Mouse (Mus musculus) liver, embryonic 15.5 days (tissue): ENCODE results near the gene E130114P18Rik. TPM values are rescaled to one million over a fixed set of nuclear protein-coding genes. Genes with fewer than 3 reads are reported as not detected.

Experiments
- ATAC-seq: fragments of 200-750 bp; cut with Nextera tagmentation; 2 replicates; pipeline ENCODE4 v1.8.0; 2017; ENCODE audit warnings: moderate number of reproducible peaks, mild to moderate bottlenecking, moderate library complexity; ENCODE audit not compliant: insufficient read depth
- H3K27ac ChIP-seq: fragments of 300-500 bp; sonication (generic); replicated peaks from 2 replicates; pipeline ENCODE4 v1.5.1; 2015; ENCODE audit warnings: mild to moderate bottlenecking, inconsistent platforms
- H3K27me3 ChIP-seq: fragments of 300-500 bp; sonication (generic); 2 replicates; pipeline ENCODE4 v1.6.1; 2015; ENCODE audit warnings: mild to moderate bottlenecking, inconsistent platforms
- H3K36me3 ChIP-seq: fragments of 300-500 bp; sonication (generic); replicated peaks from 2 replicates; pipeline ENCODE4 v1.6.1; 2015; ENCODE audit warnings: moderate library complexity, mild to moderate bottlenecking, inconsistent platforms
- H3K4me1 ChIP-seq: fragments of 300-500 bp; sonication (generic); replicated peaks from 2 replicates; pipeline ENCODE4 v1.6.1; 2015; ENCODE audit warnings: inconsistent platforms
- H3K4me2 ChIP-seq: fragments of 300-500 bp; sonication (generic); 2 replicates; pipeline ENCODE4 v1.6.1; 2015; ENCODE audit warnings: moderate library complexity, mild to moderate bottlenecking, inconsistent platforms
- H3K4me3 ChIP-seq: fragments of 300-500 bp; sonication (generic); replicated peaks from 2 replicates; pipeline ENCODE4 v1.5.1; 2015; ENCODE audit warnings: mild to moderate bottlenecking, inconsistent platforms
- H3K9ac ChIP-seq: fragments of 300-500 bp; sonication (generic); 2 replicates; pipeline ENCODE4 v1.6.1; 2015; ENCODE audit warnings: moderate library complexity, mild to moderate bottlenecking, inconsistent platforms
- H3K9me3 ChIP-seq: fragments of 300-500 bp; sonication (generic); replicated peaks from 2 replicates; pipeline ENCODE4 v1.6.1; 2016; ENCODE audit warnings: inconsistent platforms
- WGBS: fragments of 180-500 bp; shearing (Covaris S2); methylation state at CpG from one replicate; pipeline ENCODE4 v1.1.7; 2015; ENCODE audit warnings: mixed read lengths; ENCODE audit not compliant: insufficient replicate concordance; 5-methylcytosine and 5-hydroxymethylcytosine counted together
- polyA plus RNA-seq: library from polyadenylated mRNA; unstranded; fragments of >200 nt; fragmentation: Nextera tagmentation; extraction: Ambion mirVana; gene quantifications from 2 replicates; pipeline ENCODE4 v1.2.1, GENCODE M21; 2015

Gene E130114P18Rik
- polyA plus RNA-seq, 1 experiment from 2014 or later, result 0.10 TPM

GRCm38 (mm10) chr4:97689456-97690383, 88.2 kb downstream of the E130114P18Rik start:
- H3K4me1 ChIP-seq, result no peaks in the 10 kb centered on the region
- no peak for ATAC-seq
- H3K27me3 ChIP-seq, result no peaks in the 10 kb centered on the region
- H3K9me3 ChIP-seq, result no peaks in the 10 kb centered on the region
- H3K27ac ChIP-seq, result no peak overlapping the region
- H3K4me3 ChIP-seq, result no peak overlapping the region
- no peak overlapping the region for H3K9ac ChIP-seq
- H3K36me3 ChIP-seq, result no peaks in the 10 kb centered on the region
- H3K4me2 ChIP-seq, result no peak overlapping the region
- 34% methylated on average over 8 of the region's 8 CpGs for WGBS

DNA sequence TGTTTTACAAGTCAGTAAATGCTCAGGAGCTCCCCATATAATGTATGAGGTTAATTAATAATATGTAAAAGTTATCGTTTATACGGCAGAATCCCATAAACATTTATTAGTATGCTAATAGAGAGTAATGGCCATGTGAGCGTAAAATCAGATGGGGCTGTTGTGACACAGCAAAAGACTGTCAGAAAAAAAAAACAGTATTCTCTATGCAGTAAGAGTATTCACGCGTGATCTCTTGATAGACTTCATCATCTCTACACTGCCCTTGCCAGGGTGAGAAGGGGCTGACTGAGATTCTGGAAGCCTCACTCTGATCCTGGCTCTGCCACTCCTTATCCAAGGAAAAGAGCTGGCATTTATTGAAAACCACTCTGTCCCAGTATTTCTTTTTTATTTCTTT, 91.9 kb downstream of the E130114P18Rik start:
- H3K27me3 ChIP-seq, result no peaks in the 10 kb centered on the region
- no peaks in the 10 kb centered on the region for H3K4me1 ChIP-seq
- no peak overlapping the region for H3K9ac ChIP-seq
- H3K27ac ChIP-seq, result no peak overlapping the region
- WGBS, result 78% methylated on average over 5 of the region's 5 CpGs
- H3K36me3 ChIP-seq, result no peaks in the 10 kb centered on the region
- no peaks in the 10 kb centered on the region for H3K9me3 ChIP-seq
- no peak overlapping the region for H3K4me3 ChIP-seq
- no peak for ATAC-seq
- H3K4me2 ChIP-seq, result no peak overlapping the region

DNA sequence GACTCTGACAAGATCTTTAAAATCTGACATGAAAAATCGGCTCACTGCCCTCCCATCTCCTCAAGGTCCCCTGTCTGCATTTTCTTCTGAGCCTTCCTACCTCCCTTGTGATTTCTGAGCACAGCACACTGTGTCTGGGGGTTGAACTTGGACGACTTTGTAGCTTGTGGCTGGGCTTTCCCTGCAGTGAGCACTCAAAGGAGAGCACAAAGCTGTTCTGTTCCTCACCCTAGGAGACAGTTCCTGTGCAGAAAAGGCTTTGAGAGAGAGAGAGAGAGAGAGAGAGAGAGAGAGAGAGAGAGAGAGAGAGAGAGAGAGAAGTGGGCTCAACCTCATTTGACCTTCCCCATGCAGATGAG, 101.3 kb downstream of the E130114P18Rik start:
- H3K9ac ChIP-seq, result no peak overlapping the region
- H3K4me2 ChIP-seq, result no peak overlapping the region
- H3K9me3 ChIP-seq, result no peaks in the 10 kb centered on the region
- H3K4me3 ChIP-seq, result no peak overlapping the region
- no peak for ATAC-seq
- 23% methylated on average over 2 of the region's 2 CpGs for WGBS
- no peaks in the 10 kb centered on the region for H3K27me3 ChIP-seq
- no peaks in the 10 kb centered on the region for H3K4me1 ChIP-seq
- H3K27ac ChIP-seq, result no peak overlapping the region
- H3K36me3 ChIP-seq, result no peaks in the 10 kb centered on the region

- H3K4me1 ChIP-seq, result no peaks in the 10 kb centered on the region
- no peaks in the 10 kb centered on the region for H3K9me3 ChIP-seq
- H3K9ac ChIP-seq, result no peak overlapping the region
- H3K4me2 ChIP-seq, result no peak overlapping the region
- 48% methylated on average over 16 of the region's 16 CpGs for WGBS
- no peaks in the 10 kb centered on the region for H3K27me3 ChIP-seq
- H3K36me3 ChIP-seq, result no peaks in the 10 kb centered on the region
- no peak overlapping the region for H3K4me3 ChIP-seq
- no peak overlapping the region for H3K27ac ChIP-seq
- no peak for ATAC-seq
Measured at GRCm38 (mm10) chr4:97675741-97676578, 101.9 kb downstream of the E130114P18Rik start.

DNA sequence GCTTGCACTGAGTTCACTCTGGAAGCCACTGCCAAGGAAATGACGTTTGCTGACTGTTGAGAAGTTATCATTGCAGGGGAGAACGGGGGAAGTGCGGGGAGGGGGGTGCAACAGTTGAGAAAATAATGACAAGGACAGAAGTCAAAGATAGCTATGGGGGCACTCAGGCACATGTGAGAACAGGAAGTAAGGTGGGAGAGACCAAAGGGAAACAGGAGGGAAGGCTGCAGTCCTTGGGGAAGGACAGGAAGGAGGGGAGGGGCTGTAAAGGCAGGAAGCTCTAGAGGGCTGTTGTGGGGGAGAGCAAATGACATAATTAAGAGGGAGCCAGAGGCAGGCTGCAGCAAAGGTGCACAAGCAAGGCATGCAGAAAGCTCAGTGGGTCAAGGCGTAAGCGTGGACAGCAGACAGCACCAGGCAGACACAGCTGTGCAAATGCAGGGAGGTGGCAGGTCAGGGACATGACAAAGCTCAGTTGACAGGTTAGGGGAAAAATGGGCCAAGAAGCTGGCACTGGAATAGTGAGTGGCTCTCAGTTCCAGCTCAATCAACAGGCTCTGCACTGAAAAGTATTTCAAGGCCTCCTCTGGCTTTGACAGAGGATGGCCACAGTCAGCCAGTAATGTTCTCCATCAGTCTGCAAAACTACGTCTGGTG, 103.9 kb downstream of the E130114P18Rik start:
- no peaks in the 10 kb centered on the region for H3K9me3 ChIP-seq
- no peaks in the 10 kb centered on the region for H3K36me3 ChIP-seq
- WGBS, result 33% methylated on average over 6 of the region's 6 CpGs
- no peak for ATAC-seq
- H3K9ac ChIP-seq, result no peak overlapping the region
- no peak overlapping the region for H3K27ac ChIP-seq
- no peaks in the 10 kb centered on the region for H3K4me1 ChIP-seq
- H3K4me3 ChIP-seq, result no peak overlapping the region
- no peak overlapping the region for H3K4me2 ChIP-seq
- no peaks in the 10 kb centered on the region for H3K27me3 ChIP-seq

DNA sequence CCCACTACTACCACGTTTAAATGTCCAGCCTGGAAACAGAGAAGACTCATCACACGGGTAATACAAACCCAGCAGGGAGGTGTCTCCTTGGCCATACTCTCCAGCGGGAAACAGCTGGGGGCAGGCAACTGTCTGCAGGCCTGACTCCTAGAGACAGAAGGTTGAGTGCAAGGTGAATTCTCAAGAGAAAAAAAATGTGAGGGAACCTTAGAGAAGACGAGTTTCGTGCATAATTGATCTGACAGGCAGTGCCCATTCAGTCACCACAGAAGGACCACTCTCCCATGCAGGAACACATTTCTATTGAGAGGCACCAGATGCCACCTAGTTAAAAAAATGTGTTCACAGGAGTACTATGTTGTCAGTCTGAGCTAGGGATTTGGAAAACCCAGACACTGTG, 105.4 kb downstream of the E130114P18Rik start:
- H3K4me1 ChIP-seq, result no peaks in the 10 kb centered on the region
- H3K27ac ChIP-seq, result no peak overlapping the region
- H3K4me3 ChIP-seq, result no peak overlapping the region
- WGBS, result 46% methylated on average over 5 of the region's 5 CpGs
- H3K9ac ChIP-seq, result no peak overlapping the region
- no peak for ATAC-seq
- H3K27me3 ChIP-seq, result no peaks in the 10 kb centered on the region
- no peaks in the 10 kb centered on the region for H3K9me3 ChIP-seq
- H3K4me2 ChIP-seq, result no peak overlapping the region
- H3K36me3 ChIP-seq, result no peaks in the 10 kb centered on the region

GRCm38 (mm10) chr4:97671911-97672310, 106.0 kb downstream of the E130114P18Rik start:
- H3K27ac ChIP-seq, result no peak overlapping the region
- no peaks in the 10 kb centered on the region for H3K27me3 ChIP-seq
- no peaks in the 10 kb centered on the region for H3K9me3 ChIP-seq
- H3K4me2 ChIP-seq, result no peak overlapping the region
- ATAC-seq, result no peak
- H3K4me3 ChIP-seq, result no peak overlapping the region
- 61% methylated on average over 4 of the region's 4 CpGs for WGBS
- no peaks in the 10 kb centered on the region for H3K4me1 ChIP-seq
- H3K9ac ChIP-seq, result no peak overlapping the region
- H3K36me3 ChIP-seq, result no peaks in the 10 kb centered on the region

DNA sequence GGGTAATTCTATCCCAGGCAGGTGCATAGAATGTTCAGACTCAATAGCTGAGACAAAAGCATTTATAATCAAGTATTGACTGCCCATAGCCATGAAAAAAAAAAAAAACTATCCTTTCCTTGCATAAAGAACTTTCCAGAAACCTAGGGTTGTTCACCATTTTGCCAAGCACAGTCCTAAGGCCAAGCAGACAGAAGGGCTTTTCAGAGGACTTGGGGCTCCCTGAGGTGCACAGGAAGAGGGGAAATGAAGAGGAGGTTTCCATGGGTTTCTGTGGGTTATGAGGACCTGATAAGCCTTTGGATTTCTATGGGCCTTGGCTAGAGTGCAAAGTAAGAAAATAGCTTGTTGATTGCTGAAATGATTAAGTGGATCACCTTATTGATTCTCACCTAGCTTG, 107.5 kb downstream of the E130114P18Rik start:
- Histone ChIP-seq H3K36me3 (no peaks in the 10 kb centered on the region), H3K4me2 (no peak overlapping the region), H3K9me3 (no peaks in the 10 kb centered on the region), H3K9ac (no peak overlapping the region), H3K27me3 (no peaks in the 10 kb centered on the region), H3K4me3 (no peak overlapping the region), H3K4me1 (no peaks in the 10 kb centered on the region), H3K27ac (no peak overlapping the region)
- ATAC-seq, result no peak

GRCm38 (mm10) chr4:97669808-97670207, 108.1 kb downstream of the E130114P18Rik start:
- Histone ChIP-seq H3K36me3 (no peaks in the 10 kb centered on the region), H3K27ac (no peak overlapping the region), H3K4me2 (no peak overlapping the region), H3K27me3 (no peaks in the 10 kb centered on the region), H3K9ac (no peak overlapping the region), H3K4me1 (no peaks in the 10 kb centered on the region), H3K9me3 (no peaks in the 10 kb centered on the region), H3K4me3 (no peak overlapping the region)
- 64% methylated on average over 3 of the region's 3 CpGs for WGBS
- ATAC-seq, result no peak

DNA sequence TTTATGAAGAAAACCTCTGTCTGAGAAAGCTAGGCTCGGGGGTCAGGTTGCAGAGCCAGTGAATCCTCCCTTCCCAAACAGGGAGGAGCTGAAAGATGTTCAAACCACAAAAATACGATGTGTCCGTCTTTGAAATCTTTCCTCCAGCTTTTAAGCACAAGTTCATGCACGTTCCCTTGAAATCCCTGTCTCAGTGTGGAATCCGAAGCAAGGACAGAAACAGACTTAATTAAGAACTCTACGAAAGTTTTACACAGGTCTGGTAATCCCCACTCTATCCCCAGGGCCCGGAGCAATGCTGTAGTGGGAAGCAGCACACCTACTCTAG, 112.5 kb downstream of the E130114P18Rik start:
- H3K27ac ChIP-seq, result no peak overlapping the region
- H3K4me1 ChIP-seq, result no peaks in the 10 kb centered on the region
- no peak overlapping the region for H3K4me2 ChIP-seq
- 60% methylated on average over 7 of the region's 7 CpGs for WGBS
- H3K27me3 ChIP-seq, result no peaks in the 10 kb centered on the region
- no peaks in the 10 kb centered on the region for H3K36me3 ChIP-seq
- H3K9ac ChIP-seq, result no peak overlapping the region
- no peaks in the 10 kb centered on the region for H3K9me3 ChIP-seq
- no peak for ATAC-seq
- H3K4me3 ChIP-seq, result no peak overlapping the region

DNA sequence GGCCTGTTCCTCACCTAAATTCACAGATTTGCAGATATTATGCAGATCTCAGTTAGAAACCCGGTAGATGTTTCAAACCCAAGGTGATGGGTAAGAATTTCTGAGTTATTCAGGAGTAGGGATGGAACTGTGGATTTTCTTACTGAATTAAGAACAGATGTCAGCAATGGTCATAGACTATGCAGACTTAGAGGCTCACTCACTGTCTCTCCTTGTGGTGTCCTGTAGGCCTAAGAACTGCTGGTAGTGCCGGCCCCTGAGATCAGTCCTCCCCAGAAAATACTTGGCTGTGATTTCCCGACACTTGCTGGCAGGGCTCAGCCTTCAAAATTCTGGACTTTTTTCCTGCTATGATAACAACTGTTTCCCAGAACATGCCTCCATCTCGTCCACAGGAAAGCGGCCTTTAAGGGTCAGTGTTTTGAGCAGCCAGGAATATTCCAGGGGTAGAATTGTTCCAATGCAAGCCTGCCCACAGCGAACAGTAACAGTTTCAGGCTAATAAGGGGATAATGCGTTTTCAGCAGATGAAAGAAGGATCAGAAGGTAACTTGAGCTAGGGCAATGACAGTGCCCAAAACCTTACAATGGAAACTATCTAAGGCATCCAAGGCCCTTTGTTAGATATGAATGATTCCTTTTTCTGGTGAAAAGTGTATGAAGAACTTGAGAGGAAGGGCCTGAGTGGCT, 113.0 kb downstream of the E130114P18Rik start:
- WGBS, result 69% methylated on average over 7 of the region's 7 CpGs
- Histone ChIP-seq H3K4me3 (no peak overlapping the region), H3K27ac (no peak overlapping the region), H3K9me3 (no peaks in the 10 kb centered on the region), H3K4me1 (no peaks in the 10 kb centered on the region), H3K9ac (no peak overlapping the region), H3K36me3 (no peaks in the 10 kb centered on the region), H3K4me2 (no peak overlapping the region), H3K27me3 (no peaks in the 10 kb centered on the region)
- no peak for ATAC-seq
